Mouse (Mus musculus) T-helper 17 cell (primary cell): Measurements from ENCODE around the gene Nudt15.
"Not testable (repeated sequence)": the region's sequence is repeated elsewhere in the genome, so short reads cannot be mapped to it uniquely, and the experiment has no call there.

Experiments
- in situ Hi-C, 2 experiments: fragments of 300-600 bp; cut with MboI, MseI; formaldehyde crosslinking; loops; 1 replicate in 1 of 2; 2 replicates in 1 of 2; pipeline ENCODE4 v1.15.1; 2025; ENCODE audit warnings: high pct_unique_total_duplicates in 2 of 2

Nudt15 gene

GRCm38 (mm10) chr14:73548051-73548450 is at the start of gene Nudt15:
TSS of gene Nudt15 (minus strand) at chr14:73548242.
- in situ Hi-C loops, result no loop called here

DNA sequence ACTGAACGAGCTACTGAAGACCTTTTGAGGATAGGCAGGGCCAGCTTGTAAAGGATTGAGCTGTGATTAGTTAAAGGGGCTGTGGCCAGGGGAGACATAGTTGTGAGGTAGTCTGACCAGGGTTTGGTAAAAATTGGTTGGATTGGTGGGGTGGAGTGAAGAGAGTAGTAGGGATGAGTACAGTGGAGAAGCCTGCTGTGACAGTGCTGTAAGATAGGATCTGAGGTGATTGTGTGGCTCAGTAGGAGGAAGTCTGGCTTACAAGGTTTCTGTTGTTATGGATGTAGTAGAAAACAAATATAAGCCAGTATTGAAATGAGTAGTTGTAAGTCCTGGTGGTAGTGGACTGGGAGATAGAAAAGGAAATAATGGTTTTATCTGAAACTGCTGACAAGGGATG is 44.1 kb upstream of the Nudt15 start:
- in situ Hi-C loops, result no loop called here

DNA sequence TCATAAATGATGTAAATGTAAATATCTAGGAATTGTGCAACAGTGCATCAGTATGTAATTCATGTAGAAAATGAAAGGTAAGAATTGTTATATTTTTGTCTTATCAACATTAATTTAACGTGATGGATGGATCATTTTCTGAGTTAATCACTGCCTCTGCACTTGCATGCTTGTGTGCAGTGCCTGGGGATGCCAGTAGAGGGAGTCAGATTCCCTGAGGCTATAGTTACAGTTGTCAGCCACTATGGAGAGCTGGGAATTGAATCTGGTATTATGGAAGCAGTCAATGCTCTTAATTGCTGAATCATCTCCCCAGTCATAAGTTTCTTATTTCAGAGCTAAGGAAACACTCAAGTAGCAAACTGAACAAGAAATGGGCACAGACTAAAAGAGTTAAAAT is 40.0 kb upstream of the Nudt15 start:
- in situ Hi-C loops, result no loop called here

DNA sequence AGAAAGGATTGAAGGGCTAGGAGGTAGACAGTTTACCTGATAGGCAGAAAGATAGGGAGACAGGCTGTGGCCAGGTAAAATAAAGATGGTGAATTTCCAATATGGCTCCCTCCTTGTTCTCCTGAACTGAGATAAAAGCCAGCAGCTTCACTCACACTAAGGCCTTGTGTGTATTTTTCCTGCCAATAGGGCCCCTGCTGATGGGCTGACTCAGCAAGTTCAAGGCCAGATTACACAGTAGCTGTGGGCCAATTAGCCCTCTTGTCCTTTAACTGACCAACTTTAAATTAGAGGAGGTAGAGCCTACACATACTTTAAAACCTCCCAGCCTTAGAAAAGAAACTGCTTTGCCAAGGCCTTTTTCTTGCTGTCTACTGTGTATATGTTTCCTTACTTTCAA is 28.3 kb upstream of the Nudt15 start:
- in situ Hi-C loops, result no loop called here

- in situ Hi-C loops, result no loop called here
Measured at GRCm38 (mm10) chr14:73574053-73574452, 26.0 kb upstream of the Nudt15 start.

DNA sequence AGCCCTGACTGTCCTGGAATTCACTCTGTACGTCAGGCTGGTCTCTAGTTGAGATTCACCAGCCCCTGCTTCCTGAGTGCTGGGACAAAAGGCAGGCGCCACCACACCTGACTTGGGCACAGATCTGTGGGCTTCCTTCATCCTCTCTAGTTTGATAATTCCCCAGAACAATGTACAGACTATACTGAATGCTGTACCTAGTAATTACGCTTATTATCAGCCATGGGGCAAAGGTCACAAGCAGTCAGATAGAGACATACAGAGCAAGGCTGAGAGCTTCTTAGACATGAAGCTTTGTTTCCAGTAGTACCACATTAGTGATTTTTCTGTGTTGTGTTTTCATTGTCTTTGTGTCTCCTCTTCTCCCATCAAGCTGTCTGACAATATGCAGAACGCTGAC is 23.1 kb upstream of the Nudt15 start:
- in situ Hi-C loops, result no loop called here

GRCm38 (mm10) chr14:73569831-73570230 is 21.8 kb upstream of the Nudt15 start:
- in situ Hi-C loops, result not testable (repeated sequence)

GRCm38 (mm10) chr14:73553122-73553696 is 5.2 kb upstream of the Nudt15 start:
- in situ Hi-C loops, result no loop called here

DNA sequence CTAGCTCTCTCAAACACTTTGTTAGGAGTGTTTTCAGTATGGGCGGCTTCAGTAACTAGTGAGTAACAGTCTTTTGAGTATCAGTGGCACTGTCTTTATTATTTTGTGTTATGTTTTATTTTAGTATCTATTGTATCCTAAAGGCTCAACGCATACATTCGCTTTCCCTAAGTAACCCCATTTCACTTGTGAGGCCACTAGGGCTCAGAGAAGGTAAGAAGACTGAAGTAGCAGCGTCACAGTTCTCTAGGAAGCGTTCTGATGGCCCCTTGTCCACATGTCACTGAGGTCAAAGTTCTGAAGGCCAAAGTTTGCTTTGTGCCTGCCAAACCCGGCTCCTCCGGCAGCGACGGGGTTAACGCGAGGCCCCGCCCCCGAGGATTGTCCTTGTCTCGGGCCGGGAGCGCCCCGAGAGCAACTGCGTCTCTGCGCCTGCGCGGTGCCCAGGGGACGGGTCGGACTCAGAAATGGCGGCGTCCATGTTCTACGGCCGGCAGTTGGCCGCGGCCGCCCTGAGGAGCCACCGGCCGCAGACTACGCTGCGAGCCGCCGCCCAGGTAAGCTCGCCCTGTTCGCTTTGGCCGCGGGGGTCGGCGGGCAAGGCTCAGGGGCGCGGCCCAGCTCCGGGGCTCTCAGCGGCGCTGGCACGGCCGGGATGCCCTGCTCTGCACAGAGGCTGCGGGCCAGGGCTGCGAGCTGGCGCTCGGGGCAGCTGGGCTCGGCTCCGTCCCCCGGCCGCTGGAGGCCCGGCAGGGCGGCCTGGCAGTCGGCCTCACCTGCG is 4.5 kb upstream of the Nudt15 start:
- in situ Hi-C loops, result no loop called here

GRCm38 (mm10) chr14:73551164-73551563 is 3.1 kb upstream of the Nudt15 start:
- in situ Hi-C loops, result no loop called here

- in situ Hi-C loops, result no loop called here
Measured at GRCm38 (mm10) chr14:73550732-73551131, 2.7 kb upstream of the Nudt15 start.

GRCm38 (mm10) chr14:73550291-73550690 is 2.2 kb upstream of the Nudt15 start:
- in situ Hi-C loops, result no loop called here

- in situ Hi-C loops, result no loop called here
Measured at GRCm38 (mm10) chr14:73547034-73547433, 1.0 kb downstream of the Nudt15 start.

- in situ Hi-C loops, result no loop called here
Measured at GRCm38 (mm10) chr14:73543781-73544180, 4.3 kb downstream of the Nudt15 start.

- in situ Hi-C loops, result no loop called here
Measured at GRCm38 (mm10) chr14:73535641-73536040, 12.4 kb downstream of the Nudt15 start.

DNA sequence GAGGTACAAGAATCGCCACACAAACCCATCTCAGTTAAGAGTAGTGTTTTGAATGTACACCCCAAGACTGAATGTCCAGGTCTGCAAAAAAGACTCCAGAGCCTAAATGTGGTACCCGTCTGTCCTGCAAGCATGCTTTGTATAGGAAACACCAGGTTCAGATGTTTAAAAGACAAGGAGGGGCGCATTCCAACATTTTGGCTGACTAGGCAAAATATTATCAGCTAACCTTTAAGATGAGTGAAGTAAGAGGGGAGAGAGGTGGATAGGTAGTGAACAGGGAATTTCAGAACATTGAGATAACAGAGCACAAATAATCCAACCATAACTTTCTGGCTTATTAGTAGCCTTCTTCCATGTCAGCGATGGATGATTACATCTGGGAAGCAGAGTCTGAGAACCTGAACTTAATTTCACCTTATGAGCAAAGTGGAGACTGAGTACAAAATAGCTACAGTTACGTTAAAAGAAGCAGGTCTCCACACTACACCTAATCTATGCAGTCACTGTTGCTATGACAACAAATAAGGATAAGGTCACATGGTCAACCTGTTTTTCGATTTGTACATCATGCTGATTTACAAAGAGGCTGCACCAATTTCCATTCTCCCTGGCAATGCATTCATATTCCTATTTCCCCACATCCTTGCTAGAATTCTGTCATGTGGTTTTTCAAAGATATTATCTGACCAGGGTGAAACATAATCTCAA is 14.1 kb downstream of the Nudt15 start:
- in situ Hi-C loops, result loop anchor here in 1 of 2 experiments (5.0 kb wide), 1 partner anchor 1183 kb away; no protein-coding TSS in a partner anchor

DNA sequence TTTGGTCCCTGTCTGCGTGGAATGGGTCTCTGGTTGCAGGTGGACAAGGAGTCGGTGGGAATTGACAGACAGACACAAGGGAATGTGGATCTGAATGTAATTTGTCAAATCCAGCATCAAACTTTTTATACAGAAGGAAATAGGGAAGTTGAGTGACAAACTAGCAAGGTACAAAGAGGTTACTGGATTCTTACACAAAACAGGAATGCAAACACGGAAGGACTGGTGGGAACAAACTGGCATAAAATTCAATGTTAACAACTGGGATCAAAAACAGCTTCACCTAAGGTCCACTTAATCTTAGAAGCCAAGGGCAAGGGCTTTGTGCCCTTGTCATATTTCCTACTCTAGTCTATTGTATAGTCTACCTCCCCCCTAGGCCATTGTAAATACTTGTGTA is 19.4 kb downstream of the Nudt15 start:
- in situ Hi-C loops, result not testable (repeated sequence)

DNA sequence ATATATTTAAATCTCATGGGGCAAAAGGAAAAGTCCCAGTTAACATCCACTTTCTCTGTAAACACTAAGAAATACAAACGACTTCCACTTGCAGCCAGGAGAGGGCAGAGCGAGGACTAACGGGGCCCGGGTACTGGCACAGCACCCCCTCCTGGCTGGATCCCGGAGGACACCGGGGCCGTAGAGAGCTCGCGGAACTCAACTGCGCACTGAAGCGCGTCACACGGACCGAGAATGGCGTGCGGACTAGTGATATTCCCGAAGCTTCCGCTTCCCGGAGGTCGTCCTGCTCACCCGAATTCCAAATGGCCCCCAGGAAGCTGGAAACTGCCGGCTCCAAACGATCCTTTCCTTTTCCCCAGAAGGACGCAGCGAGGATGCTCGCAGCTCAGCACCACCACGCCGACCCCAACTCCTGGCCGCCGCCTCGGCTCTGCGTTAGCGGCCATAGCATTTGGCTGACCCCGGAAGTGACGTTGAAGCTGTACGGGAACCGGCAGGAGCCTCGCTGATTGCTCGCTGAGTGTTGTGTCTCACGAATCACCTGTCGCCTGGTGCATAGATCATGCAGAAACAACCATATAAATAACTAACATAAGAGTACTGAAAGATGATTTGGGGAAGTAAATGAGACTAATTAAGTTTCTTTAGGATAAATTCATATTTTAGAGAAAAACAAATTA is 23.1 kb downstream of the Nudt15 start, which contains the start of gene Sucla2:
Gene Sucla2 (plus strand): TSS at position 554 of the 683 bp plus-strand sequence.
- in situ Hi-C loops, result no loop called here

DNA sequence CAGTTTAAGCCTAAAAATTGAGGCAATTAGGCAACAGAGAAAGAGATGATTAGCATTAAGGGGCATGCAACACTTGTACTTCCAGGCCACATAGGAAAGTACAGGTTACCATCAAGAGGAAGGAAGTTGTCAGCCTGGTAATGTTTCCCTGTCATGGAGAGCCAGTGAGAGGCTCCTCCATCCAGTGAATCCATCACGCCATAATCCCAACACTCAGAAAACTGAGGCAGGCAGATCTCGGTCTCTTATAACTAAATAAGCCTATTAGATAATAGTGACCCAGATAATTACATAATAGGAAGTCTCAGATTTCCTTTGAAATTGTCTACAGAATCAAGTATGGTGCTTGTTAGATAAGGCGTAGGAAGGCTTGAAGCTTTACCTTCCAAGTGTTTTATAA is 23.9 kb downstream of the Nudt15 start:
- in situ Hi-C loops, result no loop called here

- in situ Hi-C loops, result no loop called here
Measured at GRCm38 (mm10) chr14:73509765-73510423, 38.1 kb downstream of the Nudt15 start, which contains the start of gene Med4. TSS of gene Med4 (plus strand) at chr14:73510025.
